Mouse (Mus musculus) bone marrow, adult 2 months (tissue): Measurements from ENCODE around the gene Osbpl3. TPM values are rescaled to one million over a fixed set of nuclear protein-coding genes. Genes with fewer than 3 reads are reported as not detected.

Source experiments
- H3K27ac ChIP-seq: fragments of 200-500 bp; 2 replicates; pipeline ENCODE4 v1.5.1; 2012; ENCODE audit warnings: low read depth, mild to moderate bottlenecking, control low read depth, inconsistent platforms, low read length; ENCODE audit not compliant: control insufficient read depth, poor library complexity, insufficient read depth
- H3K4me1 ChIP-seq: fragments of 200-500 bp; 2 replicates; pipeline ENCODE4 v1.6.1; 2011; ENCODE audit warnings: low read length; ENCODE audit not compliant: control insufficient read depth, insufficient read depth
- H3K4me3 ChIP-seq: fragments of 200-500 bp; replicated peaks from 2 replicates; pipeline ENCODE3; 2011; ENCODE audit warnings: mild to moderate bottlenecking, low read depth, low read length, control low read depth; ENCODE audit not compliant: control insufficient read depth
- CTCF ChIP-seq: fragments of 200-500 bp; IDR thresholded peaks from 2 replicates; pipeline ENCODE4 v1.5.1; 2011; ENCODE audit warnings: low read length, control low read depth; ENCODE audit not compliant: control insufficient read depth, insufficient read depth
- POLR2A ChIP-seq: fragments of 200-500 bp; IDR thresholded peaks from 2 replicates; pipeline ENCODE4 v1.6.1; 2011; ENCODE audit warnings: low read depth, mild to moderate bottlenecking, control low read depth, low read length, borderline replicate concordance; ENCODE audit not compliant: control insufficient read depth
- WGBS: fragments of 180-500 bp; shearing (Covaris S2); methylation state at CpG from one replicate; pipeline ENCODE4 v1.1.7; 2018; 5-methylcytosine and 5-hydroxymethylcytosine counted together
- polyA plus RNA-seq: library from polyadenylated mRNA; stranded (reverse); fragments of >200 nt; gene quantifications from 2 replicates; pipeline ENCODE4 v1.2.4, GENCODE M21; 2011; ENCODE audit warnings: low replicate concordance; ENCODE audit not compliant: missing spikeins, insufficient read depth, insufficient read length

Gene Osbpl3
- polyA plus RNA-seq, 1 experiment, result 5.9 TPM

GRCm38 (mm10) chr6:50412174-50412573 is 43.8 kb downstream of the Osbpl3 start:
- H3K4me1 ChIP-seq, result no peaks in the 10 kb centered on the region; the same call in 1 of the 2 replicates
- WGBS, result 78% methylated on average over 4 of the region's 4 CpGs
- TF ChIP-seq POLR2A (no peak), CTCF (no peak)
- H3K4me3 ChIP-seq, result no peak overlapping the region
- no peak overlapping the region for H3K27ac ChIP-seq

- no peak for TF ChIP-seq POLR2A
- TF ChIP-seq CTCF, result no peak
- no peak overlapping the region for H3K27ac ChIP-seq
- 88% methylated on average over 11 of the region's 11 CpGs for WGBS
- H3K4me3 ChIP-seq, result no peak overlapping the region
- no peaks in the 10 kb centered on the region for H3K4me1 ChIP-seq
Measured at GRCm38 (mm10) chr6:50404698-50405097, 51.3 kb downstream of the Osbpl3 start.

GRCm38 (mm10) chr6:50403524-50403923 is 52.5 kb downstream of the Osbpl3 start:
- no peak overlapping the region for H3K4me3 ChIP-seq
- 85% methylated on average over 4 of the region's 4 CpGs for WGBS

GRCm38 (mm10) chr6:50402872-50403271 is 53.1 kb downstream of the Osbpl3 start:
- TF ChIP-seq CTCF (no peak), POLR2A (no peak)
- no peak overlapping the region for H3K4me3 ChIP-seq
- H3K27ac ChIP-seq, result no peak overlapping the region
- 71% methylated on average over 4 of the region's 4 CpGs for WGBS
- H3K4me1 ChIP-seq, result no peaks in the 10 kb centered on the region

More at GRCm38 (mm10) chr6:50403524-50403923, 52.5 kb downstream of the Osbpl3 start:
- Histone ChIP-seq H3K4me1 (no peaks in the 10 kb centered on the region), H3K27ac (no peak overlapping the region)
- no peak for TF ChIP-seq POLR2A
- TF ChIP-seq CTCF, result no peak

- no peak for TF ChIP-seq CTCF
- TF ChIP-seq POLR2A, result no peak
Measured at GRCm38 (mm10) chr6:50400234-50400633, 55.8 kb downstream of the Osbpl3 start.

GRCm38 (mm10) chr6:50399427-50400195 is 56.4 kb downstream of the Osbpl3 start:
- 75% methylated on average over 7 of the region's 7 CpGs for WGBS
- Histone ChIP-seq H3K27ac (no peak overlapping the region), H3K4me3 (no peak overlapping the region), H3K4me1 (no peaks in the 10 kb centered on the region)
- no peak for TF ChIP-seq CTCF
- TF ChIP-seq POLR2A, result no peak

More at GRCm38 (mm10) chr6:50400234-50400633, 55.8 kb downstream of the Osbpl3 start:
- H3K27ac ChIP-seq, result no peak overlapping the region
- H3K4me1 ChIP-seq, result no peaks in the 10 kb centered on the region
- 78% methylated on average over 6 of the region's 6 CpGs for WGBS
- H3K4me3 ChIP-seq, result no peak overlapping the region

GRCm38 (mm10) chr6:50398324-50398723 is 57.7 kb downstream of the Osbpl3 start:
- WGBS, result 91% methylated on average over 6 of the region's 6 CpGs
- no peak for TF ChIP-seq CTCF
- no peak for TF ChIP-seq POLR2A
- no peaks in the 10 kb centered on the region for H3K4me1 ChIP-seq
- no peak overlapping the region for H3K27ac ChIP-seq
- no peak overlapping the region for H3K4me3 ChIP-seq

- no peak overlapping the region for H3K4me3 ChIP-seq
- TF ChIP-seq POLR2A, result no peak
- TF ChIP-seq CTCF, result no peak
- H3K4me1 ChIP-seq, result no peaks in the 10 kb centered on the region
- H3K27ac ChIP-seq, result no peak overlapping the region
- 65% methylated on average over 5 of the region's 5 CpGs for WGBS
Measured at GRCm38 (mm10) chr6:50397116-50397515, 58.9 kb downstream of the Osbpl3 start.
